Mouse (Mus musculus): Measurements from ENCODE around the gene Serpine1. TPM values are rescaled to one million over a fixed set of nuclear protein-coding genes. Genes with fewer than 3 reads are reported as not detected.
A peak's percentile ranks its signal among the peaks of the same experiment; 100 is the strongest.

Serpine1 gene
- polyA plus RNA-seq, 1 experiment from 2014 or later = 0.26 TPM

GRCm38 (mm10) chr5:137029643-137030415 lies 42.2 kb downstream of the Serpine1 start:
- under 1% methylated on average over 52 of the region's 52 CpGs for WGBS
- peak overlapping the region; percentile 100 for H3K4me2 ChIP-seq
- H3K4me3 ChIP-seq (replicated peaks) = peak overlapping the region; percentile 58
- ATAC-seq (ENCODE audit: low FRiP score) = peak; percentile 77
- H3K9ac ChIP-seq (replicated peaks) = peak overlapping the region; percentile 62
- H3K4me1 ChIP-seq = peaks cover 57% of the 10 kb centered on the region
- H3K27me3 ChIP-seq (replicated peaks) = peaks cover 64% of the 10 kb centered on the region
- H3K9me3 ChIP-seq (replicated peaks) = no peaks in the 10 kb centered on the region
- H3K36me3 ChIP-seq = no peaks in the 10 kb centered on the region; the same call in 1 of the 2 replicates
- H3K27ac ChIP-seq (replicated peaks) = peak overlapping the region; percentile 61

DNA sequence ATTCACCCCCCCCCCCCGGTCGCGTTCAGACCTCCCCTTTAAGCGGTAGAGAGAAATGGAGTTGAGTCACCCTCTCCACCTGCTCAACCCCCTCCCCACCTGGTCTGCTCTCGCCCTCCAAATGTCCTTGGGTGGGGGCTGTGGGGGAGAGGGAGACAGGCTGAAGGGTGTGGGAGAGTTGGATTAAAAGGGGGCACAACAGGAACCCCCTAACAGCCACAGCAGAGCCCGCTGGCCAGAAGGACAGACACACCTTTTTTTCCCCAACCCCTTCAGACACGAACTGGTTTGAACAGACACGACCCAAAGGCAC lies 42.8 kb downstream of the Serpine1 start:
- H3K9me3 ChIP-seq (replicated peaks) = no peaks in the 10 kb centered on the region
- WGBS = 1% methylated on average over 8 of the region's 8 CpGs
- H3K27ac ChIP-seq (replicated peaks) = peak overlapping the region; percentile 61
- H3K36me3 ChIP-seq = no peaks in the 10 kb centered on the region
- peaks cover 57% of the 10 kb centered on the region for H3K4me1 ChIP-seq
- peak; percentile 8; the same call in 1 of the 2 replicates for ATAC-seq (ENCODE audit: low FRiP score)
- peak overlapping the region; percentile 57 for H3K9ac ChIP-seq (replicated peaks)
- H3K4me3 ChIP-seq (replicated peaks) = peak overlapping the region; percentile 58
- peaks cover 70% of the 10 kb centered on the region for H3K27me3 ChIP-seq (replicated peaks)
- peak overlapping the region; percentile 100 for H3K4me2 ChIP-seq

DNA sequence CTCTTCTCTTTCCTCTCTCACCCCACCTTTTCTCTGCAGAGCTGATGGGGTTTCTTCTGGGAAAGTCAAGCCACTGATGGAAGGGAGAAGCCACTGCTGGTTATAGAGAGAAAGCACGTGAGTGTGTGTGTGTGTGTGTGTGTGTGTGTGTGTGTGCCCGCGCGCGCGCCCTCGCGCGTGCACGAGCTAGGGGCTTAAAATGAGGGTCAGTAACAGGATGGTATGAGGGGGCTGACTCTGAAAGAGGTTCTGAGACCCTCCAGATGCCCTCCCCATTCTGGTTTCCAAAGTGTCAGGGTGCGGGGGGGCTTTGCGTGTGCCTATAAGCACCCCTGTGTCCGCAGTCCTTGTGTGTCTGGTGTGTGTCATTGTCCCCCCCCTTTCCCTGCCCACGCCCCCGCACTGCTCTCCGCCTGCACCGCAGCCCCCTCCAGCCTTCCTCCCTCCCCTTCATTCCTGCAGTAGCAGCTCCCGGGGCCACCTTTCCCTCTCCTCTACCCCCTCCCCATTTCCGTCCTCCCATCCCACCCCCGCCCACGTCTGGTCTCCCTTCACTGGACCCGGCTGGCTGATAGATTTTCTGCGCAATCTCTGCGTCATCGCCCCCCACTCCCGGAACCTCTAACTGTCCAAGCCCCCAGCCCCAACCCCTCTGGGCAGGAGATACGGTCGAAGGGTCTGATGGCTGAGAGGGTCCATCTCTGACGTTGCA lies 43.4 kb downstream of the Serpine1 start:
- Histone ChIP-seq H3K4me2 (peak overlapping the region; percentile 100), H3K9me3 (replicated peaks) (no peaks in the 10 kb centered on the region), H3K27ac (replicated peaks) (0 out of 2 replicates have a peak overlapping the region, but pooled peaks have one; percentile 9), H3K27me3 (replicated peaks) (peaks cover 75% of the 10 kb centered on the region), H3K4me3 (replicated peaks) (peak overlapping the region; percentile 58), H3K9ac (replicated peaks) (no peak overlapping the region; the same call in 1 of the 2 replicates), H3K4me1 (peaks cover 57% of the 10 kb centered on the region), H3K36me3 (no peaks in the 10 kb centered on the region)
- ATAC-seq (ENCODE audit: low FRiP score) = peak; percentile 8
- WGBS = 3% methylated on average over 29 of the region's 29 CpGs

DNA sequence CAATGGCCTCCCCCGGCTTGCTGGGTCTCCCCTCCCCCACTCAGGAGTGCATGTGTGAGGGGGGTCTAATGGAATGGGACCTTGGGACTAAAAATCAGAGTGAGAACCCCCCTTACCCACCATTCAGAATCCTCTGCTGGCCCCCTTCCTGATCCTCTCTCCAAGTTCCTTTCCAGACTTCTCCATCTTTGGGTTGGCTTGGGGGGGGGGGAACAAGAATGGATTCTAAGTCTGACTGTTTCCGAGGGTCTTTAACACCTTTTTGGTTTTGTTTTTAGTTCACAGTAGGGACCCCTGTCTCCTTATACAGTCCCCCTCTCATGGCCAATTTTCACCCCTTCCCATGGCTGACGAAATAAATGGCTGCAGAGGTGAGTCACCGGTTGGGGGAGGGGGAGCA lies 46.0 kb downstream of the Serpine1 start, which contains the start of gene Vgf:
Gene Vgf, plus strand, starts transcription at position 301 of the 400 bp plus-strand sequence.
- Histone ChIP-seq H3K4me1 (peaks cover 33% of the 10 kb centered on the region), H3K9ac (replicated peaks) (no peak within 1 kb of the TSS), H3K4me3 (replicated peaks) (peak within 1 kb of the TSS; percentile 29), H3K9me3 (replicated peaks) (no peaks in the 10 kb centered on the region), H3K27ac (replicated peaks) (no peak within 1 kb of the TSS), H3K36me3 (no peaks in the 10 kb centered on the region), H3K27me3 (replicated peaks) (peaks cover 76% of the 10 kb centered on the region), H3K4me2 (peak within 1 kb of the TSS; percentile 55)
- WGBS = 34% methylated on average over 4 of the region's 4 CpGs
- ATAC-seq (ENCODE audit: low FRiP score) = no peak

DNA sequence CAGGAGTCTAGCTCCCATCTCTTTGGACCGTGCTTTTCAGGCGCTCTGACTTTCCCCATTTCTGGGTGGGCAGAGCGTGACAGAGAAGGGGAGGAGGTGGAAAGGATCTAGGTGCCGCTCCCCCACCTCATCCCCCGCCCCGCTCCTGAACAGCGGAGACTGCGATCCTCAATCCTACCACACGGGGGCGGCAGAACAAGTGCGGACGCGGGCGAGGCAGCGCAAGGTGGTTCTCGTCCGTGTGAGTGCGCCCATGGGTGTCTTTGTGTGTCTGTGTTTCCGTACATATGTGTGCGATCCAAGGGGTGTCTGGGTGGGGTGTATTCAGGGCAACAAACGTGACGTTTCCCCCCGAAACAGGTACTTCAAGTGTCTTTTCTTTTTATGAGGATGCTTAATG lies 46.9 kb downstream of the Serpine1 start:
- ATAC-seq (ENCODE audit: low FRiP score) = no peak
- Histone ChIP-seq H3K36me3 (no peaks in the 10 kb centered on the region), H3K9ac (replicated peaks) (no peak overlapping the region), H3K9me3 (replicated peaks) (no peaks in the 10 kb centered on the region), H3K27me3 (replicated peaks) (peaks cover 68% of the 10 kb centered on the region), H3K27ac (replicated peaks) (no peak overlapping the region), H3K4me3 (replicated peaks) (peak overlapping the region; percentile 29), H3K4me1 (peaks cover 24% of the 10 kb centered on the region), H3K4me2 (peak overlapping the region; percentile 55)
- WGBS = 0% methylated on average over 23 of the region's 23 CpGs

GRCm38 (mm10) chr5:137024318-137024717 lies 47.8 kb downstream of the Serpine1 start:
- H3K9me3 ChIP-seq (replicated peaks) = no peaks in the 10 kb centered on the region
- no peak overlapping the region for H3K9ac ChIP-seq (replicated peaks)
- no peak overlapping the region for H3K27ac ChIP-seq (replicated peaks)
- WGBS = 47% methylated on average over 3 of the region's 3 CpGs
- H3K4me3 ChIP-seq (replicated peaks) = no peak overlapping the region
- H3K4me1 ChIP-seq = peaks cover 17% of the 10 kb centered on the region
- H3K36me3 ChIP-seq = no peaks in the 10 kb centered on the region
- H3K4me2 ChIP-seq = no peak overlapping the region
- peaks cover 62% of the 10 kb centered on the region for H3K27me3 ChIP-seq (replicated peaks)
- ATAC-seq (ENCODE audit: low FRiP score) = no peak

GRCm38 (mm10) chr5:137015913-137016312 lies 56.2 kb downstream of the Serpine1 start:
- H3K27ac ChIP-seq (replicated peaks) = no peak overlapping the region

GRCm38 (mm10) chr5:137012401-137012950 lies 59.6 kb downstream of the Serpine1 start:
- H3K4me1 ChIP-seq = no peaks in the 10 kb centered on the region
- no peak overlapping the region for H3K4me3 ChIP-seq (replicated peaks)
- 71% methylated on average over 15 of the region's 15 CpGs for WGBS
- no peak overlapping the region for H3K27ac ChIP-seq (replicated peaks)
- no peak overlapping the region for H3K4me2 ChIP-seq
- no peaks in the 10 kb centered on the region for H3K9me3 ChIP-seq (replicated peaks)
- no peak overlapping the region for H3K9ac ChIP-seq (replicated peaks)
- no peaks in the 10 kb centered on the region for H3K36me3 ChIP-seq
- no peaks in the 10 kb centered on the region for H3K27me3 ChIP-seq (replicated peaks)
- ATAC-seq (ENCODE audit: low FRiP score) = no peak

More at GRCm38 (mm10) chr5:137015913-137016312, 56.2 kb downstream of the Serpine1 start:
- no peaks in the 10 kb centered on the region for H3K4me1 ChIP-seq
- H3K27me3 ChIP-seq (replicated peaks) = no peaks in the 10 kb centered on the region; the same call in 1 of the 2 replicates
- no peak overlapping the region for H3K4me2 ChIP-seq
- H3K9ac ChIP-seq (replicated peaks) = no peak overlapping the region
- H3K4me3 ChIP-seq (replicated peaks) = no peak overlapping the region
- no peak for ATAC-seq (ENCODE audit: low FRiP score)
- 87% methylated on average over 3 of the region's 3 CpGs for WGBS
- H3K36me3 ChIP-seq = no peaks in the 10 kb centered on the region
- no peaks in the 10 kb centered on the region for H3K9me3 ChIP-seq (replicated peaks)

Other genes starting within 250 kb of the Serpine1 start
- 35.4 and 45.5 TPM in 2 replicates for gene Col26a1, start 189.1 kb downstream of the Serpine1 start, polyA plus RNA-seq (2015; fragmentation: Nextera tagmentation; extraction: Ambion mirVana)
- 106 and 115 TPM in 2 replicates for gene Ift22, start 164.1 kb downstream of the Serpine1 start, polyA plus RNA-seq (2015; fragmentation: Nextera tagmentation; extraction: Ambion mirVana)
- 339 and 354 TPM in 2 replicates for gene Fis1, start 119.0 kb downstream of the Serpine1 start, polyA plus RNA-seq (2015; fragmentation: Nextera tagmentation; extraction: Ambion mirVana)
- gene Cldn15, start 105.7 kb downstream of the Serpine1 start, polyA plus RNA-seq (2015; fragmentation: Nextera tagmentation; extraction: Ambion mirVana) = 0.67 and 1.0 TPM in 2 replicates
- 36.4 and 39.0 TPM in 2 replicates for gene Plod3, start 85.2 kb downstream of the Serpine1 start, polyA plus RNA-seq (2015; fragmentation: Nextera tagmentation; extraction: Ambion mirVana)
- gene Znhit1, start 84.2 kb downstream of the Serpine1 start, polyA plus RNA-seq (2015; fragmentation: Nextera tagmentation; extraction: Ambion mirVana) = 126 and 137 TPM in 2 replicates
- gene Vgf, start 45.9 kb downstream of the Serpine1 start, polyA plus RNA-seq (2015; fragmentation: Nextera tagmentation; extraction: Ambion mirVana) = 12.3 and 14.0 TPM in 2 replicates
- gene Ap1s1, start 26.1 kb downstream of the Serpine1 start, polyA plus RNA-seq (2015; fragmentation: Nextera tagmentation; extraction: Ambion mirVana) = 209 and 222 TPM in 2 replicates
- 2.4 and 5.4 TPM in 2 replicates for gene Trim56, start 43.9 kb upstream of the Serpine1 start, polyA plus RNA-seq (2015; fragmentation: Nextera tagmentation; extraction: Ambion mirVana)
- 0.34 TPM in 1 of 2 replicates, not detected in the other for gene Muc3, start 77.1 kb upstream of the Serpine1 start, polyA plus RNA-seq (2015; fragmentation: Nextera tagmentation; extraction: Ambion mirVana)
- 0.65 and 1.6 TPM in 2 replicates for gene Muc3a, start 140.1 kb upstream of the Serpine1 start, polyA plus RNA-seq (2015; fragmentation: Nextera tagmentation; extraction: Ambion mirVana)
- gene Ache, start 215.3 kb upstream of the Serpine1 start, polyA plus RNA-seq (2015; fragmentation: Nextera tagmentation; extraction: Ambion mirVana) = 98.6 and 103 TPM in 2 replicates
- 29.0 and 29.5 TPM in 2 replicates for gene Ufsp1, start 222.4 kb upstream of the Serpine1 start, polyA plus RNA-seq (2015; fragmentation: Nextera tagmentation; extraction: Ambion mirVana)
- gene Srrt, start 235.4 kb upstream of the Serpine1 start, polyA plus RNA-seq (2015; fragmentation: Nextera tagmentation; extraction: Ambion mirVana) = 90.7 and 94.3 TPM in 2 replicates
- gene Trip6, start 242.1 kb upstream of the Serpine1 start, polyA plus RNA-seq (2015; fragmentation: Nextera tagmentation; extraction: Ambion mirVana) = 14.0 and 26.0 TPM in 2 replicates